Mouse (Mus musculus) spleen, postnatal 10 days (tissue): ENCODE results near the gene Apeh.

Experiments
- DNase-seq, 2 experiments: peaks; one replicate each; pipeline ENCODE4 v3.0.0; 2021 to 2022; ENCODE audit warnings: low spot score in 2 of 2

Apeh gene

GRCm38 (mm10) chr9:108082549-108082948 lies 11.9 kb downstream of the Apeh start:
- DNase-seq, result peak; percentile 54 to 57

- DNase-seq, result peak; percentile 69 to 73
Observed at GRCm38 (mm10) chr9:108080168-108080567, 14.2 kb downstream of the Apeh start, which contains the start of gene Mst1. TSS of gene Mst1 (plus strand) at chr9:108080436.

DNA sequence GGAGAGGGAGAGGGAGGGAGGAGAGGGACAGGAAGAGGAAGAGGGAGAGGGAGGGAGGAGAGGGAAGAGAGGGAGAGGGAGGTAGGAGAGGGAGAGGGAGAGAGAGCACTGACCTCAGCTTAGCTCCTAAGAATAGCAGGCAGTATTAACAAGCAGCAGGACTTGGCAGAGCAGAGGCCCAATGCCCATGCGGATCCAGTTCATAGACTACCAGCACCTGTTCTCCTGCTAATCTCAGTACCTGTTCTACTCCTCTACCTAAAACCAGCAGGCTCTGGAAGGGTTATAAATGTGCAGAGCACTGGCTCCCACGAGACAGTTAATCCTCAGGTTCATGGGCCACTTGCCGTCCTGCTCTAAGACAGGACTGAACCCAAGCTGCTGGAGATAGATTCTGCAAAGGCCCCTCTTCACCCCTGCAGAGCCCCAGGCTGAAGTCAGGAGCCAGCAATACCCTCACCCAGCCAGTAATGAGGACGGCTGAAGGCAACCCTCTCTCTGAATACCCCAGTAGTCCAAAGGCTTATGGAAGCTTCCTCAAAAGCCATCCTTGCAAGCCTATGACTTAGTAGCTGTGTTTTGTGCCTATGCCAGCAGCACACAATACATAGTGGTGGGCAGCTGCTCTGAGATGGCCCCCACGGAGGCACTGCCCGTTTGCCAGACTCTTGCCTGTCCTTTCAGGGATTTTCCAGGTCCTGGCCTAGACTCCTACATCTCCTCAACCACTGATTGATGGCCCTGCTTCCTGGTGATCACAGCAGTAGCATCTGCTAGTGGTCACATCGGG lies 21.1 kb downstream of the Apeh start:
- DNase-seq, result no peak

DNA sequence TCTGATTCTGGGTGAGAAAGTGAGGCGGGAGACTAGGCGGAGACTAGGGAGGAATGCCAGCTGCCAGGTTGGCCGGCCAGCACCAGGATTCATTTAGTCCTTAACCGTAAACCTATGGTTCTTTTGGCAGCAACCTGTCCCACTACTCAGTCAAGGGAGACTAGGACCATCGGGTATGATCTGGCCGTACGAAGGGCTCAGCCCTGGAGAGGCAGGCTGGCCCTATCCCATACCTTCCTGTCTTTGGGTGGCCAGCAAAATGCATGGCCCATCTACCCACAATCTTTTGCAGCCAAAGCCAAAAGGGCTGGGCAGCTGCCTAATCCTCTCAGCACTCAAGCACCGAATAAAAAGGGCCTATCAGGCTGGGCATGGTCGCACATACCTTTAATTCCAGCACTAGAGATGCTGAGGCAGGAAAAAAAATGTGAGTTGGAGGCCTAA lies 21.9 kb downstream of the Apeh start:
- no peak for DNase-seq

DNA sequence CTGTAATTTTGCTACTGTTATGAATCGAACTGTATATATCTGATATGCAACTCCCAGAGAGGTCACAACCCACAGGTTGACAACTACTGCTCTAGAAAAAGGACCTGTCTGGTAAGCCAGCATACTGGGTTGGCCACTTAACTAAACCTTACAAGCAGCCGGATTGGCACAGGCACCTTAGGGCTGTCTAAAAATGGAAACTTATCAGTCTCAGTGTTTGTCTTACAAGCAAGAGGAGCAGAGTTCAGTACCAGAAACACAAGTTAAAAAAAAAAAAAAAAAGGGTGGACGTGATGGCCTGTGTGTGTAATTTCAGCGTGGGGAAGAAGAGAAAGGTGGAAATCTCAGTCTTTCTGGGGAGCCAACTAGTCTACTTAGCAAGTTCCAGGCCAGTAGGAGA lies 22.6 kb downstream of the Apeh start:
- no peak for DNase-seq

DNA sequence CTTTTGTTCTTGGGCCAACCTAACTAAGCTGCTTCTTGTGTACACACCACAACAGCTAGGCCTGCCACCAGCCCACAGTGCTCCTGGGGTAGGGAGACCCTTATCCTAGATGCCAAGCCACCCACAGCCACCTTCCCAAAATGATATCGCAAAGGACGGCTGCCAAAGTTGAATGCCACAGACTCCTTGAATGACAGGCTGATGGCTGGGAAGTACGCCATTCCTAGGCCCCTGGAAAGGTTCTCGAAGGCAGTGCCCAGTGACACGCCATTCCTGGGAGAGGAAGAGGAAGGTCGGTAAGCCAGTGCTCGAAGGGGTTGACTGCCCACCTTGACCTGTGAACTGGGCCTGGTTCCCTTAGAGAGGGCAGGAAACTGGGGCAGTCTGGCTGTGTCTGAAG lies 24.9 kb downstream of the Apeh start:
- no peak for DNase-seq

- no peak for DNase-seq
Observed at GRCm38 (mm10) chr9:108069007-108069406, 25.4 kb downstream of the Apeh start.

DNA sequence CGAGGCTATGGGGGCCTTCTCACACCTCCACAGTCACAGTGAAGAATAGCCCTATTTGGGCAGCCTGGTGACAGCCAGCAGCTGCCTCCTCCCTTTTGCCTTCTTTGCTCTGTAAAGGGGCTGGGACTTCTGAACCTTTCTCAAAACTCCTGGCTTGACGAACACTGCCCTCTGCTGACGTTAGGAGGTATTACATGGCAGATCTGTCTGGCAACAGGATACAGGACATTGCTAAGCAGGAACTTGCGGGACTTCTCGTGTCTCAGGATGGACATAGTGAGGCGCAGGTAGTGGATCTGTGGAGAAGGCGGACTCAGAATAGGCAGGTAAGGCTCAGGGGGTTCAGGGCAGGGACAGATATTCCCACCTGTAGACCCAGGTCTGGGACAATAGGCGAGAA lies 26.5 kb downstream of the Apeh start:
- peak; percentile 84 to 89 for DNase-seq

GRCm38 (mm10) chr9:108067199-108067598 lies 27.2 kb downstream of the Apeh start:
- DNase-seq, result no peak

- peak; percentile 58 to 77 for DNase-seq
Observed at GRCm38 (mm10) chr9:108065491-108066011, 28.9 kb downstream of the Apeh start.

GRCm38 (mm10) chr9:108063361-108063760 lies 31.0 kb downstream of the Apeh start:
- no peak for DNase-seq

DNA sequence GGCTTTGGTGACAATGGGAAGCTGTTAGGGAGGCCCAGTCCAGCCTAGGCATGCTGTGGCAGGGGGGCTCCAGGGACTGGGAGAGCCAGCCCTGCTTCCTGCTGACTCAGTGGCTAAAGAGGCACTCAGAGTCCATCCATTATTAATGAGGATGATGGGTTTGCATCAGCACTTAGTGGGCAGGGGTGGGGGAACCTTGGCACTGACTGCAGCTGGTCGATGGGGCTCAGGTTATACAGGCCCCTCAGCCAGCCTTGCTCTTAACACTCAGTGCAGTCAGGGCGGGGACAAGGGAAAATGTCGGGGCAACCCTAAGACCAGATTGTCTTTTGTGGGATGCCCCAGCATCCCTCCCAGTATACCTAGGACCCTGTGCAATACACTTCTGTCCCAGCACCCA lies 32.3 kb downstream of the Apeh start:
- peak in 1 of 2 experiments; percentile 14 for DNase-seq

GRCm38 (mm10) chr9:108058291-108058690 lies 36.1 kb downstream of the Apeh start:
- no peak for DNase-seq

DNA sequence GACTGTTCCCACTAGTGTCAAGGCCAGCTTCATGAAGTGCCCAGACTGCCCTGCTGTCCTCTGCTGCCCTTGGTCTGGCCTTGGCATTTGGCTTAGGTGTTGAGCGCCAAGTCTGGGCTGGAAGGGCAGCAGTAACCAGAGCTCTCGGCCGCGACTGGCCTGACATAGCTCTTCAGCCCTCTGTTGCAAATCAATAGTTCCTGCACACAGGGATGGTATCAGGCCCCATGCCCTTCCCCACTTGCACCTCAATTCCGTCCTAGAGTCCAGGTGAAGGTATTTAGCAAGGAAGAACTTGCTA lies 37.2 kb downstream of the Apeh start:
- DNase-seq, result no peak

- peak in 1 of 2 experiments; percentile 16 for DNase-seq
Observed at GRCm38 (mm10) chr9:108056361-108057261, 37.8 kb downstream of the Apeh start.

DNA sequence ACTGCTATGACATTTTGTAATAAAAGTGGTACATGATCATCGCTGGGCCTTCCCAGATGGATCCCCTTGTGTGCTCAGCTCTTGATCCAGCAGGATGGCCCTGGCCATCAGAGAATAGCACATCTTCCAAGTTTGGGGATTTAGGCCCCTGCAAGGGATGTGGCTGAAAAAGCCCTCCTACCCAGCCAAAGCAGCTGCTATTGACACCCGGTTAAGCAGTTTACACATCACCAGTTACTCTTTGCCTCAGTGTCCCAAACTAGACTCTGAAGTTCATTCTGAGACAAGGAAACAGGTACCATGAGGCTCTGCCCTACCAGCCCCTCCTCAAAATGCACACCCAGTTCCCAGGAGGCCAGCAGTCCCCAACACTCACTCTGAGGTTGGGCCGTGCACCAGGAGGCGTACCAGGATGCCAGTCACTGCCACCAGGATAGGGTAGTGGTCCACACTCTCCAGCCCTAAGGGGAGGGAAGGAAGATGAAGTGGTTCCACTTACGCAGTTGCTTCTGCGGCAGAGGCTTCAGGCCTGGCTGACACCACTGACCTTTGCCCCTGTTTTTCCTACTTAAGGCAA lies 38.7 kb downstream of the Apeh start:
- DNase-seq, result no peak

DNA sequence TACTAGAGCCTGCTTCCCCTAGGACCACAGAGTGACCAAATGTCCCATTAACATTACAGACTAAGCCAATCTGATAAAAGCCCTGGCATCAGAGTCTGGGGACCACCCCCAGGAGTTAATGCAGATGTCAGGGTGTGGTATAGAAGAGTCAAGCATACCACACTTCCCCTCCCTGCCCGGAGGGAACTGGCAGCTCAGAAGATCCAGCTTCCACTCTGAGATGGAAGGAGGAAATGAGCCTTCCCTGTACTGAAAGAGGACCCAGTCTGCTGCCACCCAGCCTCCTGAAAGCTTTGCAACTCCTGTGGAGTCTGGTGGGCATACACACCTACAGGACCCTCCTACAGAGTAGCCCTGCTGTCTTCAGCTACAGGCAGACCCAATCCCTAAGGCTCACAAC lies 39.3 kb downstream of the Apeh start:
- DNase-seq, result no peak

DNA sequence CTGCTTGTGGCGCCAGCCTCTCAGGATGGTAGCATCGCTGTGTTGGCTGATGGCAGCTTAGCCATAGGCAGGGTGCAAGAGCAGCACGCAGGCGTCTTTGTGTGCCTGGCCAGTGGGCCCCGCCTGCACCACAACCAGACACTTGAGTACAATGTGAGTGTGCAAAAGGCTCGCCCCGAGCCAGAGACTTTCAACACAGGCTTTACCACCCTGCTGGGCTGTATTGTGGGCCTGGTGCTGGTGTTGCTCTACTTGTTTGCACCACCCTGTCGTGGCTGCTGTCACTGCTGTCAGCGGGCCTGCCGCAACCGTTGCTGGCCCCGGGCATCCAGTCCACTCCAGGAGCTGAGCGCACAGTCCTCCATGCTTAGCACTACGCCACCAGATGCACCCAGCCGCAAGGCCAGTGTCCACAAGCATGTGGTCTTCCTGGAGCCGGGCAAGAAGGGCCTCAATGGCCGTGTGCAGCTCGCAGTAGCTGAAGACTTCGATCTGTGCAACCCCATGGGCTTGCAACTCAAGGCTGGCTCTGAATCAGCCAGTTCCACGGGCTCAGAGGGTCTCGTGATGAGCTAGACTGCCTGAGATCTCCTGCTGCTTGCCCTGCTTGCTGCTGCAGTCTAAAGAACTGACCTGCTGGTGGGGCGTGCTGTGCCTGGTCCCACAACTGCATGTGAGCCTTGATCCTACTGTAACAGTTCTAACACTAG lies 39.9 kb downstream of the Apeh start:
- no peak for DNase-seq

DNA sequence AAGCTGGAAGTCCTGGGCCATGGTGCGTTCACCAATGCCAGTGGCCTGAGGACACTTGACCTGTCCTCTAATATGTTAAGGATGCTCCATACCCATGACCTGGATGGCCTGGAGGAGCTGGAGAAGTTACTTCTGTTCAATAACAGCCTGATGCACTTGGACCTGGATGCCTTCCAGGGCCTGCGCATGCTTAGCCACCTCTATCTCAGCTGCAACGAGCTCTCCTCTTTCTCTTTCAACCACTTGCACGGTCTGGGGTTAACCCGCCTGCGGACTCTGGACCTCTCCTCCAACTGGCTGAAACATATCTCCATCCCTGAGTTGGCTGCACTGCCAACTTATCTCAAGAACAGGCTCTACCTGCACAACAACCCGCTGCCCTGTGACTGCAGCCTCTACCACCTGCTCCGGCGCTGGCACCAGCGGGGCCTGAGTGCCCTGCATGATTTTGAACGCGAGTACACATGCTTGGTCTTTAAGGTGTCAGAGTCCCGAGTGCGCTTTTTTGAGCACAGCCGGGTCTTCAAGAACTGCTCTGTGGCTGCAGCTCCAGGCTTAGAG lies 40.7 kb downstream of the Apeh start:
- DNase-seq, result no peak

DNA sequence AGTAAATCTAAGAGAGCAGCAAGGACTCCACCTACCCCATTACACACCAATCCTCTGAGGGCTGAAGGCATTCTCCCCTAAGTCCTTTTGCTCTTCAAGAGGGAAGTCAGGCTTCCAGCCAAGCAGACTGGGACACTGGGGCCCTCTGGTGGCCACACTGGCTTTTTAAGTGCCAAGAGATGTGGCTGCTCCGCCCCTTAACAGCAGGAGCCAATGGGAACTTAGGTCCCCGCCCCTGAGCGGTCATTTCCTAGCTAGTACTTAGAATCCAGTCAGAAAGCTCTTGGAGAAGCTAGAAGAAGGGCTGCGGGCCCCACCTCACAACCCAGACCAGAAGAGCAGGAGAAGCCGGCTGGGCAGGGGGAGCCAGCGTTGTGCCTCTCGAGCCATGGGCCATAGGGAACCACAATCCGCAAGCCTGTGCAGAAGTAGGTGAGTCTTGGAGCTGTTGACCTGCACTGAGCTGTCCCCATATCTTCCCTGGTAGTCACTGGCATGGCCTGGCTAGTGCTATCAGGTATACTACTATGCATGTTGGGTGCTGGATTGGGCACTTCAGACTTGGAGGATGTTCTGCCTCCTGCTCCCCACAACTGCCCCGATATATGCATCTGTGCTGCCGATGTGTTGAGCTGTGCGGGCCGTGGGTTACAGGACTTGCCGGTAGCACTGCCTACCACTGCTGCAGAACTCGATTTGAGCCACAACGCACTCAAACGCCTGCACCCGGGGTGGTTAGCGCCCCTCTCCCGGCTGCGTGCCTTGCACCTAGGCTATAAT lies 41.3 kb downstream of the Apeh start, which contains the start of gene Amigo3:
Amigo3 (plus strand) TSS at position 275 of the 780 bp plus-strand sequence.
- peak; percentile 97 for DNase-seq
